Mouse (Mus musculus): ENCODE measurements around the gene Ccdc117. TPM values are rescaled to one million over a fixed set of nuclear protein-coding genes. Genes with fewer than 3 reads are reported as not detected.
"Not testable (repeated sequence)": the region's sequence is repeated elsewhere in the genome, so short reads cannot be mapped to it uniquely, and the experiment has no call there.

Gene Ccdc117
- polyA plus RNA-seq, 2 experiments = 19.6 to 20.9 TPM

DNA sequence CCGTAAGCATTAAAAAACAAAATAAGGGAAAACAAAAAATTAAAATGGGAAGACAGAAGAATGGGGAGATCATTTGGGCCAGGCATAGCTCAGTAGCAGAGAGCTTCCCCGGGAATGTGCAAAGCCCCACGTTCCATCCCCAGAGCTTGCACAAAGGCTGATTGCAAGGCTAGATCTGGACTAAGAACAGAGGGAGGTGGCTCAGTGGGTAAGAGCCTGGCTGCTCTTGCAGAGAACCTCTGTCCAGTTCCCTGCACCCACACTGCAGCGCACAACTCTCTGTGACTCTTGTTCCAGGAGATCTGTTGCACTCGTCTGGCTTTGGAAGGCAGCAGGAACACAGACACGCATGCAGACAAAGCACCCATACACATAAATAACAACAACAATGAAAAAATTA, 26.3 kb downstream of the Ccdc117 start:
- H3K27ac ChIP-seq (replicated peaks; ENCODE audit: low read depth, low read length) = no peak overlapping the region
- H3K4me1 ChIP-seq (ENCODE audit: control insufficient read depth, insufficient read depth, low read length) = no peaks in the 10 kb centered on the region
- H3K36me3 ChIP-seq (ENCODE audit: control insufficient read depth, insufficient read depth, low read length) = no peaks in the 10 kb centered on the region
- no peaks in the 10 kb centered on the region for H3K9me3 ChIP-seq (ENCODE audit: control insufficient read depth, low read length)
- ATAC-seq (ENCODE audit: low FRiP score, low read depth) = no peak
- H3K4me3 ChIP-seq (replicated peaks; ENCODE audit: low read length) = no peak overlapping the region
- no peaks in the 10 kb centered on the region for H3K27me3 ChIP-seq (ENCODE audit: control insufficient read depth, insufficient read depth, low read length)
- H3K9ac ChIP-seq (ENCODE audit: low read depth, low read length, severe bottlenecking) = no peak overlapping the region
- TF ChIP-seq POLR2A (IDR thresholded peaks at IDR 0.05; ENCODE audit: borderline replicate concordance, extremely low read depth, insufficient read depth, insufficient read length) = no peak
- no peak for DNase-seq (ENCODE audit: low spot score)
- 83% methylated on average over 6 of the region's 6 CpGs for WGBS
- H3K4me2 ChIP-seq (replicated peaks; ENCODE audit: low read depth, low read length, severe bottlenecking) = no peak overlapping the region

GRCm38 (mm10) chr11:5515196-5515595, 26.8 kb downstream of the Ccdc117 start:
- no peak overlapping the region for H3K4me3 ChIP-seq (replicated peaks; ENCODE audit: low read length)
- H3K4me2 ChIP-seq (replicated peaks; ENCODE audit: low read depth, low read length, severe bottlenecking) = no peak overlapping the region
- no peaks in the 10 kb centered on the region for H3K9me3 ChIP-seq (ENCODE audit: control insufficient read depth, low read length)
- DNase-seq (ENCODE audit: low spot score) = no peak
- H3K27me3 ChIP-seq (ENCODE audit: control insufficient read depth, insufficient read depth, low read length) = no peaks in the 10 kb centered on the region
- no peak for ATAC-seq (ENCODE audit: low FRiP score, low read depth)
- H3K36me3 ChIP-seq (ENCODE audit: control insufficient read depth, insufficient read depth, low read length) = no peaks in the 10 kb centered on the region
- no peak for TF ChIP-seq POLR2A (IDR thresholded peaks at IDR 0.05; ENCODE audit: borderline replicate concordance, extremely low read depth, insufficient read depth, insufficient read length)
- H3K4me1 ChIP-seq (ENCODE audit: control insufficient read depth, insufficient read depth, low read length) = no peaks in the 10 kb centered on the region
- H3K9ac ChIP-seq (ENCODE audit: low read depth, low read length, severe bottlenecking) = no peak overlapping the region
- H3K27ac ChIP-seq (replicated peaks; ENCODE audit: low read depth, low read length) = no peak overlapping the region
- 72% methylated on average over 6 of the region's 6 CpGs for WGBS

DNA sequence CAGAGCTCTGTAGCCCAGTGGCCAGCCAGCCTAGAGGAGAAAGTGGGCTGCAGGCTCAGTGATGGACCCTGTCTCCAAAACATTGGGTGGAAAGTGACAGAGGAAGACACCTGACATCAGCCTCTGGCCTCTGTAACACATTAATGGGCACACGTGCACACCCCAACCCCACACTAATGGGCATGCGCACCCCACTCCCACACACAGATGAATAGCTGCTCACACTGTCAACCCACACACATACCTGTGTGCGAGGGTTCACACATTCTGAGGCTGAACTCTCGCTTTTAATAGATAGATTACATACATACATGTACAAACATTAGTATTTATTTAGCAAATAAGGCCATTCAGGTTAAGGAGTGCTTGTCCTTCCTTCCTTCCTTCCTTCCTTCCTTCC, 27.9 kb downstream of the Ccdc117 start:
- no peak for TF ChIP-seq POLR2A (IDR thresholded peaks at IDR 0.05; ENCODE audit: borderline replicate concordance, extremely low read depth, insufficient read depth, insufficient read length)
- no peak overlapping the region for H3K4me3 ChIP-seq (replicated peaks; ENCODE audit: low read length)
- no peaks in the 10 kb centered on the region for H3K36me3 ChIP-seq (ENCODE audit: control insufficient read depth, insufficient read depth, low read length)
- ATAC-seq (ENCODE audit: low FRiP score, low read depth) = no peak
- WGBS = 89% methylated on average over 4 of the region's 4 CpGs
- no peaks in the 10 kb centered on the region for H3K4me1 ChIP-seq (ENCODE audit: control insufficient read depth, insufficient read depth, low read length)
- no peaks in the 10 kb centered on the region for H3K9me3 ChIP-seq (ENCODE audit: control insufficient read depth, low read length)
- DNase-seq (ENCODE audit: low spot score) = no peak
- H3K9ac ChIP-seq (ENCODE audit: low read depth, low read length, severe bottlenecking) = no peak overlapping the region
- H3K27ac ChIP-seq (replicated peaks; ENCODE audit: low read depth, low read length) = no peak overlapping the region
- H3K27me3 ChIP-seq (ENCODE audit: control insufficient read depth, insufficient read depth, low read length) = no peaks in the 10 kb centered on the region
- no peak overlapping the region for H3K4me2 ChIP-seq (replicated peaks; ENCODE audit: low read depth, low read length, severe bottlenecking)

GRCm38 (mm10) chr11:5512961-5513360, 29.0 kb downstream of the Ccdc117 start:
- no peak overlapping the region for H3K27ac ChIP-seq (replicated peaks; ENCODE audit: low read depth, low read length)
- ATAC-seq (ENCODE audit: low FRiP score, low read depth) (no peak), DNase-seq (ENCODE audit: low spot score) (no peak)
- no peaks in the 10 kb centered on the region for H3K36me3 ChIP-seq (ENCODE audit: control insufficient read depth, insufficient read depth, low read length)
- WGBS = 75% methylated on average over 8 of the region's 8 CpGs
- H3K4me2 ChIP-seq (replicated peaks; ENCODE audit: low read depth, low read length, severe bottlenecking) = no peak overlapping the region
- H3K4me3 ChIP-seq (replicated peaks; ENCODE audit: low read length) = no peak overlapping the region
- H3K27me3 ChIP-seq (ENCODE audit: control insufficient read depth, insufficient read depth, low read length) = no peaks in the 10 kb centered on the region
- H3K9me3 ChIP-seq (ENCODE audit: control insufficient read depth, low read length) = no peaks in the 10 kb centered on the region
- TF ChIP-seq POLR2A (IDR thresholded peaks at IDR 0.05; ENCODE audit: borderline replicate concordance, extremely low read depth, insufficient read depth, insufficient read length) = no peak
- no peak overlapping the region for H3K9ac ChIP-seq (ENCODE audit: low read depth, low read length, severe bottlenecking)
- H3K4me1 ChIP-seq (ENCODE audit: control insufficient read depth, insufficient read depth, low read length) = no peaks in the 10 kb centered on the region

DNA sequence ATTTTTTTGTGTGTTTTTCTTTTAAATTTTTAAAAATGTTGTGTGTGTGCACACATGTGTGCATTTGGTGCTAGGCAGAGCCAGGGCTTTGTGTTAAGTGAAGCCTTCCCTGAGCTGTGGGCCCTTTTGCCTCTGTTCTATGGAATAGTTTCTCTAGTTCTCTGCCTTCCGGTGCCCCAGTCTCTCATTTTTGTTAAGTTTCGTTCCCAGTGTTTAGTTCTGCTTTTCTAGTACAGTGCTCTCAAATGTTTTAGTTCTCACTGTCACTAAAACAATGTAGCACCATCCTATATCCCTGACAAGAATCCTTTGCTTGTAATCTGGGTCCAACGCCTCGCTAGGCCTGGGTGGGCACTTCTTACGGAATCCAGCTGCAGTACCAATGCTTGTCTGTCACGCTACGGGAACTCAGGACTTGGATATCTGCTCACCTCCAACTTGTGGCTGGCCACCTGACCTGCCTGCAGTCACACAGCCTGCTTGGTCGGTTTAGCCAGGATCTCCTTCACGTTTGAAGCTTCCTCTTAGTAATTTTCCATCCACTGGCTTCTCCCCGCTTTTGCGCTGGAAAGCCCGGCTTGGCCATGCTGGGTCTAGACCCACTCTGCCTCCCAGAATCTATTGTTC, 29.8 kb downstream of the Ccdc117 start:
- Histone ChIP-seq H3K27me3 (ENCODE audit: control insufficient read depth, insufficient read depth, low read length) (no peaks in the 10 kb centered on the region), H3K27ac (replicated peaks; ENCODE audit: low read depth, low read length) (no peak overlapping the region), H3K4me3 (replicated peaks; ENCODE audit: low read length) (no peak overlapping the region), H3K4me1 (ENCODE audit: control insufficient read depth, insufficient read depth, low read length) (no peaks in the 10 kb centered on the region), H3K36me3 (ENCODE audit: control insufficient read depth, insufficient read depth, low read length) (no peaks in the 10 kb centered on the region), H3K4me2 (replicated peaks; ENCODE audit: low read depth, low read length, severe bottlenecking) (no peak overlapping the region), H3K9me3 (ENCODE audit: control insufficient read depth, low read length) (no peaks in the 10 kb centered on the region), H3K9ac (ENCODE audit: low read depth, low read length, severe bottlenecking) (no peak overlapping the region)
- no peak for TF ChIP-seq POLR2A (IDR thresholded peaks at IDR 0.05; ENCODE audit: borderline replicate concordance, extremely low read depth, insufficient read depth, insufficient read length)
- DNase-seq (ENCODE audit: low spot score) = no peak
- 72% methylated on average over 12 of the region's 12 CpGs for WGBS
- ATAC-seq (ENCODE audit: low FRiP score, low read depth) = no peak

DNA sequence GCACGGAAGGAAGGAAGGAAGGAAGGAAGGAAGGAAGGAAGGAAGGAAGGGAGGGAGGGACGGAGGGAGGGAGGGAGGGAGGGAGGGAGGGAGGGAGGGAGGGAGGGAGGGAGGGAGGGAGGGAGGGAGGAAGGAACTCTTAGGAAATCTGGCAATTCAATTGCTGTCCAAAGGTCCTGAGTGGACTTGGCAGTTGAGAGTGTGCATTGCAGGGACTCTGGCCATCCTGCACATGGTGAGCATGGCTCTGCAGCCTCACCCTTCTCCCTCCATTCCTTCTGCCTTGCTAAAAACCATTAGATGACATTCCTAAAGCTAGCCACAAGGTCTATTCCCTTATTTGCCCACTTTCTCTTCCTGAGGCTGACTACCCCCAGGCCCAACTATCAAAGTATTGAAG, 31.3 kb downstream of the Ccdc117 start:
- H3K36me3 ChIP-seq (ENCODE audit: control insufficient read depth, insufficient read depth, low read length); ATAC-seq (ENCODE audit: low FRiP score, low read depth); H3K27me3 ChIP-seq (ENCODE audit: control insufficient read depth, insufficient read depth, low read length); H3K9me3 ChIP-seq (ENCODE audit: control insufficient read depth, low read length); DNase-seq (ENCODE audit: low spot score); H3K4me3 ChIP-seq (replicated peaks; ENCODE audit: low read length); H3K4me1 ChIP-seq (ENCODE audit: control insufficient read depth, insufficient read depth, low read length); H3K9ac ChIP-seq (ENCODE audit: low read depth, low read length, severe bottlenecking); H3K27ac ChIP-seq (replicated peaks; ENCODE audit: low read depth, low read length); H3K4me2 ChIP-seq (replicated peaks; ENCODE audit: low read depth, low read length, severe bottlenecking): not testable (repeated sequence)
- whole genome bisulfite sequencing = 90% methylated on average over 1 of the region's 2 CpGs

Data from limb, embryonic 14.5 days (tissue).